Mouse (Mus musculus) neural tube, embryonic 13.5 days (tissue): ENCODE measurements around the gene Trip12. TPM values are rescaled to one million over a fixed set of nuclear protein-coding genes. Genes with fewer than 3 reads are reported as not detected.

Source experiments
- ATAC-seq: fragments of 200-750 bp; cut with Nextera tagmentation; 2 replicates; pipeline ENCODE4 v1.8.0; 2017; ENCODE audit warnings: low read depth, mild to moderate bottlenecking, moderate TSS enrichment, moderate library complexity
- H3K27ac ChIP-seq: fragments of 300-500 bp; sonication (generic); replicated peaks from 2 replicates; pipeline ENCODE4 v1.5.1; 2015; ENCODE audit warnings: moderate library complexity, mild to moderate bottlenecking, inconsistent platforms
- H3K27me3 ChIP-seq: fragments of 300-500 bp; sonication (generic); 2 replicates; pipeline ENCODE4 v1.6.1; 2015; ENCODE audit warnings: mild to moderate bottlenecking, inconsistent platforms
- H3K36me3 ChIP-seq: fragments of 300-500 bp; sonication (generic); 2 replicates; pipeline ENCODE4 v1.6.1; 2015; ENCODE audit warnings: mild to moderate bottlenecking, inconsistent platforms
- H3K4me1 ChIP-seq: fragments of 300-500 bp; sonication (generic); replicated peaks from 2 replicates; pipeline ENCODE4 v1.6.1; 2015; ENCODE audit warnings: inconsistent platforms
- H3K4me2 ChIP-seq: fragments of 300-500 bp; sonication (generic); 2 replicates; pipeline ENCODE4 v1.6.1; 2015; ENCODE audit warnings: inconsistent platforms, mild to moderate bottlenecking, moderate library complexity
- H3K4me3 ChIP-seq: fragments of 300-500 bp; sonication (generic); 2 replicates; pipeline ENCODE4 v1.5.1; 2015; ENCODE audit warnings: mild to moderate bottlenecking, inconsistent platforms
- H3K9ac ChIP-seq: fragments of 300-500 bp; sonication (generic); 2 replicates; pipeline ENCODE4 v1.6.1; 2015; ENCODE audit warnings: moderate library complexity, mild to moderate bottlenecking, inconsistent platforms
- H3K9me3 ChIP-seq: fragments of 300-500 bp; sonication (generic); 2 replicates; pipeline ENCODE4 v1.6.1; 2016; ENCODE audit warnings: inconsistent platforms
- WGBS: fragments of 180-500 bp; shearing (Covaris S2); methylation state at CpG from one replicate; pipeline ENCODE4 v1.1.7; 2015; 5-methylcytosine and 5-hydroxymethylcytosine counted together
- microRNA-seq: library from miRNA; unstranded; fragments of <30 nt; microRNA quantifications from one replicate; pipeline ENCODE4, GENCODE M21; 2016
- polyA plus RNA-seq: library from polyadenylated mRNA; unstranded; fragments of >200 nt; fragmentation: Nextera tagmentation; extraction: Ambion mirVana; gene quantifications from 2 replicates; pipeline ENCODE4 v1.2.1, GENCODE M21; 2015

Gene Trip12
- polyA plus RNA-seq, 1 experiment from 2014 or later = 56.2 TPM

GRCm38 (mm10) chr1:84694688-84695474, 145.4 kb downstream of the Trip12 start:
- ATAC-seq = peak; percentile 77
- Histone ChIP-seq H3K4me1 (peaks cover 48% of the 10 kb centered on the region), H3K9me3 (no peaks in the 10 kb centered on the region), H3K4me3 (peak overlapping the region; percentile 96), H3K27me3 (no peaks in the 10 kb centered on the region), H3K27ac (peak overlapping the region; percentile 98), H3K36me3 (no peaks in the 10 kb centered on the region), H3K9ac (peak overlapping the region; percentile 97), H3K4me2 (peak overlapping the region; percentile 78)
- WGBS = 5% methylated on average over 26 of the region's 26 CpGs

GRCm38 (mm10) chr1:84677910-84678309, 162.4 kb downstream of the Trip12 start:
- 71% methylated on average over 4 of the region's 4 CpGs for WGBS
- peaks cover 5% of the 10 kb centered on the region; the same call in 1 of the 2 replicates for H3K36me3 ChIP-seq
- H3K9me3 ChIP-seq = no peaks in the 10 kb centered on the region
- ATAC-seq = no peak
- no peak overlapping the region for H3K9ac ChIP-seq
- no peak overlapping the region for H3K4me3 ChIP-seq
- H3K4me1 ChIP-seq = peaks cover 6% of the 10 kb centered on the region
- no peak overlapping the region for H3K27ac ChIP-seq
- H3K27me3 ChIP-seq = no peaks in the 10 kb centered on the region
- H3K4me2 ChIP-seq = no peak overlapping the region

Small RNA genes within 50 kb of the gene (microRNA-seq; reads per million reads assigned to microRNA genes)
- 6.8 reads per million, percentile 23 among the genes with 10 or more reads in this experiment for gene Mir5126

Other genes with a start within 250 kb of the Trip12 start
- gene Dner, start 144.3 kb downstream of the Trip12 start, polyA plus RNA-seq = 250 and 258 TPM in 2 replicates
- gene Fbxo36, start 675 bp downstream of the Trip12 start, polyA plus RNA-seq = 4.9 and 6.1 TPM in 2 replicates
- 7.5 and 8.0 TPM in 2 replicates for gene Slc16a14, start 94.6 kb upstream of the Trip12 start, polyA plus RNA-seq